Mouse (Mus musculus) liver, embryonic 18 days (tissue): Measurements from ENCODE around the gene Gm26920. TPM values are rescaled to one million over a fixed set of nuclear protein-coding genes. Genes with fewer than 3 reads are reported as not detected.

ENCODE experiments used
- polyA plus RNA-seq: library from polyadenylated mRNA; depleted of rRNA; stranded (reverse); fragments of >200 nt; gene quantifications from 2 replicates; pipeline ENCODE4 v1.2.3, GENCODE M21; 2012; rRNA removed

The Gm26920 gene
- 0.04 and 0.05 TPM in 2 replicates for polyA plus RNA-seq

GRCm38 (mm10) chr7:30090092-30090969, at the start of gene Gm26920, which contains the start of gene Zfp566:
Gene Gm26920 (minus strand): TSS chr7:30090410.
Gene Zfp566 (minus strand): TSS chr7:30090527.

GRCm38 (mm10) chr7:30121308-30122187, 31.3 kb upstream of the Gm26920 start, which contains the start of gene Zfp382:
Gene Zfp382 (plus strand): TSS chr7:30121942.

DNA sequence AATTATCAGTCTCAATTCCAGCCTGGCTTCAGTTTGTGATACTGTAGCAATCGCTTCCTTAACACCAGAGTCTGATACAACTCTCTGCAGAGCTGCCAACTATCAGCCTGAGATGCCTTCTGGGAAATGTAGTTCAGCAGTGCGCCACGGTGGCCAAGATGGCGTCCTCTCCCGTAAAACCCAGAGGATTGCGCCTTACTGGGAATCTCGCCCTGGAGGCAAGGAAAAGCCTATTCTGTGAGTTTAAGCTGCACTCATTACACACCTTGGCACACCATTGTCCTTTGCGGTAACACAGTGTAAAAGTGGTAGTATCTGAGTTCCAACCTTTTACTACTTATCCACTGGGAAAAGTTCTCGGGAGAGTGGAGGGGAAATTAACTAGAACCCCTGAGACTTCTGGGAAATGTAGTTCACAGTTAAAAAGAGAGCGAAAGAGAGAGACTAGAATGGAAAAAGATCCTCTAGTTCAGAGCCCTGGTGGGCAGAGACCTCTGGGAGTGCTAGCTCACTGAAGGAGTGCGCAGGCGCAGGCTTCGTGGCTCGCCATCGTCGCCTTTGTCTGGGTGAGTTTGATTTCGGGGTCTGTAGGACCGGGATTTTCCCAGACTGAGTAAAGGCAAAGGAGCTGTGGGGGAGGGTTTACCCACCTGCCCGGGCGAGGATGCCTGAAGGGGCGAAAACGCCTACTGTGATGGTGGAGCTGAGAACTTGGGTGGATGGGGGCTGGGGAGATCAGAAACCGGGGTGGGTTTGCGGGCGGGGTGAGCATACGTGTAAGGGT, 4.6 kb upstream of the Gm26920 start, which contains the start of gene Zfp260:
Gene Zfp260, plus strand, starts transcription at position 132 of the 784 bp plus-strand sequence.

DNA sequence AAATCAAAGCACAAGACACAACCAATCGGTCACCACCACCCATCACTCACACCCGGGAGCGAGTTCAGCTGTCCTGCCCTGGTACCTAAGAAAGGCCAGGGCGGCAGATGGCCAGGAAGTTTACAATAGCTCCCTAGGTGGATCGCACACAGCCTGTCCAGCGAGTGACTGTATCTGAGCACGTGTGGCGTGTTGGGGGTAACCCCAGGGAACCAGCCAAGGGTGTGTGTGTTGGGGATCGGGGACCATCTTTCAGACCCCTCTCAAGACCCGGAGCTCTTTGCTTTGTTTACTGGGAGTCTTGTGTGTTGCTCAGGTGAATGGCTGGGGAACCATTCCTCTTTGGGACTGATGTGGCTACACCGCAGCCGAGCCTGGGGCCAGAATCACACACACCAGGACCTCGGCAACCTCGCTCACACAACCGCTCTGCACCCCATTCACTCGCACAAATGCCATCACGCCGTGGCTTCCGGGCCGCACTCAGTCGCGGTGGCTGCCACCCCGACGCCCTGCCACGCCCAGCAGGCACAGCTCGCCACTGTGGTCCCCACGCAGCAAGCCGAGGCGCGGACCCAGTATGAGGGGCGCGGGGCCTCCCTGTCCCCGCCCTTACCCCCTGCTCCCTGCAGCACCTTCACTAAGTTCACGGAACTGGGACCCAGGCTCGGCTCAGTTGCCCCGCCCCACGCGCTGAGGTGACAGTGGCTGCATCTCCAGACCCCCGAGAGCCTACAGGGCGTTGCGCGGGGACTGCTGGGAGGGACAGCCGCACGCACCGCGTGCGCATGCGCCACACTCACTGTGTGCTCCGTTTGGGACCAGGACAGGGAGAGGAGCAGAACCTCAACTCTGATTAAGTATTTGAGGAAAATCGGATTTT, 17.8 kb downstream of the Gm26920 start, which contains the start of gene Zfp82:
Gene Zfp82, minus strand, starts transcription at position 755 of the 883 bp plus-strand sequence.

DNA sequence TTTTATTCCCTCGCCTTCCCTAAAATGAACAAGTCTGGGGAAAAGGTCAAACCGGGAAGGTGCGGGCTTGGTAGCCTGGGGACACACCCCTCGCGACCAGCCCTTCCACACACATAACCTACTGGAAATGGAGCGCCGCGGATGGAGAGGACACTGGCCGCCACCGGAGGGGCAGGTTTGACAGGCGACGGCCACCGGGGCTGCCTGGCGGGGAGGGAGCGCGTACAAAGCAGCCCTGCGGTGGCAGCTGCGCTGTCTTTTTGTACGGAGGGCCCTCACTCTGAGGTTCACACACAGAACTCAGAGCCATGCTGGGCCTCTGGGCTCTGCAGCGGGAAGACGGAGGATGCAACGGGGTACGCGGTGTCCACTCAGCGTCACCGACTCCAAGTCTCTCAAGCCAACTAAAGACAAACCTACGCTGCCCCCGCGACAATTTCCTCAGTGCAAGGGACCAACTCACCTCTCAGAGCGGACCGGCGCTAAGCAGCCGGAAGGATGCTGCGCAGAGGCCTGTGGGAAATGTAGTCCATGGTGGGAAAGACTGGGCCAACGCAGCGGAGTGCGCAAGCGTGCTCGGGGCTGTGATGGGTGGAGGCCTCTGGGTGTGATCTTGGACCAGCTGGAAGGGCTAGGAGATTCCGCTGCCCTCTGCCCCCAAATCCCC, 39.2 kb downstream of the Gm26920 start, which contains the start of gene Zfp14:
Gene Zfp14, minus strand, starts transcription at position 499 of the 667 bp plus-strand sequence.

Other genes with a start within 250 kb of the Gm26920 start
- 0.28 and 0.31 TPM in 2 replicates for gene Zfp940, start 236.7 kb downstream of the Gm26920 start, polyA plus RNA-seq
- 0.95 and 1.1 TPM in 2 replicates for gene Zfp420, start 230.4 kb downstream of the Gm26920 start, polyA plus RNA-seq
- 1.7 and 1.8 TPM in 2 replicates for gene Zfp27, start 183.8 kb downstream of the Gm26920 start, polyA plus RNA-seq
- gene Zfp383, start 182.2 kb downstream of the Gm26920 start, polyA plus RNA-seq, result 0.83 and 0.95 TPM in 2 replicates
- 1.4 TPM in 2 replicates for gene Zfp74, start 136.3 kb downstream of the Gm26920 start, polyA plus RNA-seq
- 6.4 and 7.6 TPM in 2 replicates for gene Zfp568, start 106.5 kb downstream of the Gm26920 start, polyA plus RNA-seq
- gene Zfp14, start 39.0 kb downstream of the Gm26920 start, polyA plus RNA-seq, result 0.67 and 0.68 TPM in 2 replicates
- 0.34 and 0.35 TPM in 2 replicates for gene Zfp82, start 17.5 kb downstream of the Gm26920 start, polyA plus RNA-seq
- 0.59 and 0.87 TPM in 2 replicates for gene Zfp566, start 117 bp upstream of the Gm26920 start, polyA plus RNA-seq
- 7.9 and 8.2 TPM in 2 replicates for gene Zfp260, start 4.4 kb upstream of the Gm26920 start, polyA plus RNA-seq
- 0.58 and 0.79 TPM in 2 replicates for gene Zfp382, start 31.5 kb upstream of the Gm26920 start, polyA plus RNA-seq
- 19.5 and 20.2 TPM in 2 replicates for gene Zfp146, start 79.3 kb upstream of the Gm26920 start, polyA plus RNA-seq
- 8.5 and 12.2 TPM in 2 replicates for gene Cox7a1, start 93.7 kb upstream of the Gm26920 start, polyA plus RNA-seq
- 118 and 128 TPM in 2 replicates for gene Capns1, start 108.4 kb upstream of the Gm26920 start, polyA plus RNA-seq
- 52.4 and 53.8 TPM in 2 replicates for gene Polr2i, start 141.5 kb upstream of the Gm26920 start, polyA plus RNA-seq
- gene Tbcb, start 141.9 kb upstream of the Gm26920 start, polyA plus RNA-seq, result 16.3 and 18.1 TPM in 2 replicates
- gene Ovol3, start 145.3 kb upstream of the Gm26920 start, polyA plus RNA-seq, result not detected in 2 replicates
- gene Thap8, start 189.7 kb upstream of the Gm26920 start, polyA plus RNA-seq, result 0.03 and 0.06 TPM in 2 replicates
- gene Wdr62, start 190.0 kb upstream of the Gm26920 start, polyA plus RNA-seq, result 7.1 and 8.5 TPM in 2 replicates
- gene Clip3, start 201.3 kb upstream of the Gm26920 start, polyA plus RNA-seq, result 0.48 and 1.3 TPM in 2 replicates
- 18.7 and 21.2 TPM in 2 replicates for gene Alkbh6, start 218.3 kb upstream of the Gm26920 start, polyA plus RNA-seq
- 33.6 and 40.1 TPM in 2 replicates for gene Syne4, start 224.4 kb upstream of the Gm26920 start, polyA plus RNA-seq
- gene E130208F15Rik, start 231.3 kb upstream of the Gm26920 start, polyA plus RNA-seq, result 0.35 and 0.37 TPM in 2 replicates
- gene Sdhaf1, start 233.5 kb upstream of the Gm26920 start, polyA plus RNA-seq, result 6.4 and 7.1 TPM in 2 replicates